Mouse (Mus musculus): ENCODE results near the gene Cplane1.

Gene Cplane1

DNA sequence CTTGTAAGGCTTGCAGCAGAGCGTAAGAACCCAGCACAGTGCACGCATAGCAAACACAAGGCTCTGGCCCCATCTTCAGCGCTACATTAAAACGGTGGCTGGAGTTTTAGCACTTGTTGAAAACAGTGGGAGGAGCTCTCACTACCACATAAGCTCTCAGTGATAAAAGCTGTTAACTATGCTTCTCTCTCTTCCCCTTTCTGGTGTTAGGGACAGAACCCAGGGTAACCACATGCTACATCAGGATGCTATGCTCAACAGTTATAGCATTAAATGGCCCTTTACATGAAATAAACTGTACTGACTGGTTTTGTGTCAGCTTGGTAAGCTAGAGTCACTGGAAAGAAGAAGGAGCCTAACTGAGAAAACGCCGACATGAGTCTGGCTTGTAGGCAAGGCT is 125.2 kb downstream of the Cplane1 start:
- DNase-seq (ENCODE audit: low spot score in 2 of 2), result no peak

DNA sequence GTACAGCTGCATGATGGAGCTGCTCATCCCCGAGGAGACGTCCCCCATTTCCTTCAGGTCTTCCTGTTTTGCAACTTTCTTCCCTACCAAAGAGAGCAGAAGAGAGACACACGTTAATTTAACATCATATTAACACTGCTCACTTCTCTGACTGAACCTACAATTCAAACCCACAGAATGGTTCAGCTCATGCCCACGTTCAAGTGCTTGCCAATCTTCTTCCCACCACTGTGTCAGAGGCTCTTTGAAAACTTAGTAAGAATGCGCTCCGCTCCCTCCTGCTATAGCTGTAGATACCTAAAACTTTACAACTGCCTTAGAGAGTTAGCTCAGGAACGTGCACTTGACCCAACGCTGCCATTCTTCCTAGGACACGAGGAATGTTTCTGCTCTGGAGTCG is 134.0 kb downstream of the Cplane1 start:
- no peak for DNase-seq (ENCODE audit: low spot score in 2 of 2)

DNA sequence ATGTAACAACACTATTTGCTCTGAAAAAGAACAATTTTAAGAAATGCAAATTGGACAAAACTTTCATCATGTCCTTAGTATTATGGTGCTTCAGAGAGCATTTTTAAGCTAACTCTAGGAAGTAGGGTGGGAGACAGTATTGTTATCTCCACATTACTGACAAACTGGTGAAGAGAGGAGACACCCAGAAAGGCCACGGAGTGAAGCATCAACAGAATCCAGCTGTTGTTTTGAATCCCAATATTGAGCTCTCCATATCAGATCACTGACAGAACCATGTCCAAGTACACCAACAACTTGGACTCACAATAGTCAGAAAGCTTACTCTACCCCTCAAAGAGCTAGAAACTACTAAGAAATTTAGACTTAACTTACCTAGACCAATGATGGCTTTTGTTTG is 136.6 kb downstream of the Cplane1 start:
- DNase-seq (ENCODE audit: low spot score in 2 of 2), result no peak

DNA sequence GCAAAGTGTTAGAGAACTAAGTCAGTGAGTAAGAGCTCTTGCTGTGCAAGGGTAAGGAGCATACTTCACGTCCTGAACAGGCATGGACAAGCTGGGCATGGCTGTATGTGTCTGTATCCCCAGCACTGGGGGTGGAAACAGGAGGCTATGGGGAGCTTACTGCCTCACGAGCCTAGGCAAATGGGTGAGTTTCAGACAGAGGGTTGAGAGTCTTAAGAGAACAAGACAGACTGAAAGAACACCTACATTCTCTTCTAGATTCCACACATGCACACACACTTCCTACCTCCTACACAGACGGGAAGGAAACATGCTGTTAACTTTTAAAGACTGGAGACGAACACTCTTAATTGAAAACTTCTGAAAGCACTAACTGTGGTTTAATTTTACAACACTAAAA is 148.5 kb downstream of the Cplane1 start:
- no peak for DNase-seq (ENCODE audit: low spot score in 2 of 2)

DNA sequence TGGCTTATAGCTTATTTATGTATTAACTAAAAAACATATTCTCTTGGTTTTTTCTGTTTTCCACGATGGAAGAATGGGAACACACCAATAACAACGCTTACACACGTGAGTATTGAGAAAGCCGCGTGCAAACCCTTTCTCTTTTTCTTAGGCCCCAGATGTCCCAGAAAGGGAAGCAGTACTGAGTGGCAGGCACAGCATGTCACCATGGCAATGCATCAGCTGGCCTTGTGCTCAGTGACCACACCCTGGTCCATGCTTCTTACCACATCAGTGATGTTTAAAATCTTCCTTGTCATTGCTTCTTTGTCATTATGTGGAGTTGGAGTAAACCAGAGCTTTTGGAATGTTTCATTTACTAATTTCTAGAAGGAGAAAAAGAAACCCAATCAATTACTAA is 150.3 kb downstream of the Cplane1 start:
- DNase-seq (ENCODE audit: low spot score in 2 of 2), result no peak

Data from natural killer cell, adult 2 months (primary cell).